Mouse (Mus musculus): ENCODE measurements around the gene Islr2.

The Islr2 gene

GRCm38 (mm10) chr9:58196610-58197567 is 7.2 kb downstream of the Islr2 start:
- no peak for DNase-seq (ENCODE audit: low read depth, low spot score)

DNA sequence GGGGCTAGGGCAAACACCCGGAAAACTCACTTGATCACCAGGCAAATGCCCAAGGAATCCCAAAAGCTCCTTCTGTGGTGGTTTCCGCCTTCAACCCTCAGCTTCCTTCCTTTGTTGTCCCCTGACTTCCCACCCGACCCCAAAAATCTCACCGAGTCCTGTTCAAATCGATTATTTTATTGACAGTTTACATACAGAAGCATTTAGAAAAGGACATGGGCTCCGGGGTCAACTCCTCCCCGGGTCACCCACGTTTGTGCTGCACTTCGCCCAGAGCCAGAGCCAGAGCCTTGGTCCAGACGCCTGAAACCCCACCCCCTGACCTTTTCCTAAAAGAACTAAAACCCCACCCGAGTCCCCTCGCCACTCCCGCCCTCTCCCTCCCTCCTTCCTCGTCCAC is 8.0 kb downstream of the Islr2 start:
- no peak for DNase-seq (ENCODE audit: low read depth, low spot score)

- no peak for DNase-seq (ENCODE audit: low read depth, low spot score)
Observed at GRCm38 (mm10) chr9:58195671-58196070, 8.4 kb downstream of the Islr2 start.

DNA sequence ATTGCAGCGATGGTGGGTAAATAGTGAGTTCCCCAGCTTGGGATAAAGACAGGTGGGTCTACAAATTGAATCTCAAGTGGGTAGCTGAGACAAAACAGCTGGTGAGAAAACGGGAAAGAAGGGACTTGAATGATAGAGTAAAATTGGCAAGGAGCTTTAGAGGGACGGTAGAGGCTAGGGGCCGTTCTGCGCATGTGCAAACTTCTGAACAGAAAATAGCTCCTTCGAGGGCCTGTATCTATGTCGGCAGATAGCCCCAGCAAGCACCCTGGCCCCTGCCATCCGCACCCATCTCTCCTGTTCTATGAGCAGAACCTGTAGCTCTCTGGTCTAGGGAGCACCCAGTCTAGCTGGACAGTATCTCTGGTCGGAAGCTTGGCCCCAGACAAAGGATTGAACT is 9.9 kb downstream of the Islr2 start:
- DNase-seq (ENCODE audit: low read depth, low spot score), result no peak

DNA sequence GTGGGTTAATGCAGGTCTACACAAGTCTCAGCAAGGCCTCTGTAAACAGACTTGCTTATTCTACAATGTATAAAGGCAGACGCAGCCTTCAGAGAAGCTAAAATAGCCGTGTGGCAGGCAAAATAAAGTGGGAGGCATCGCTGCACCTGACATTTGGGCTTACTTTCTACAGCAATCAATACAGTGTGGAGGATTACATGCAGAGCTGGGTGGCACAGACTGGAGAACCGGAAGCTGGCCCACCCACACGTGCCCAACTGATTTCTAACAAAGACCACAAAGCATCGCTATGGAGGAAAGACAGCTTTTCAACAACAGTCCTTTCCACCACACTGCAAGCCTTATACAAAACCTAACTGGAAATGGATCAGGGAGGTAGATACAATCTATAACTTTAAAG is 19.7 kb downstream of the Islr2 start:
- no peak for DNase-seq (ENCODE audit: low read depth, low spot score)

GRCm38 (mm10) chr9:58179390-58179789 is 24.7 kb downstream of the Islr2 start:
- no peak for DNase-seq (ENCODE audit: low read depth, low spot score)

DNA sequence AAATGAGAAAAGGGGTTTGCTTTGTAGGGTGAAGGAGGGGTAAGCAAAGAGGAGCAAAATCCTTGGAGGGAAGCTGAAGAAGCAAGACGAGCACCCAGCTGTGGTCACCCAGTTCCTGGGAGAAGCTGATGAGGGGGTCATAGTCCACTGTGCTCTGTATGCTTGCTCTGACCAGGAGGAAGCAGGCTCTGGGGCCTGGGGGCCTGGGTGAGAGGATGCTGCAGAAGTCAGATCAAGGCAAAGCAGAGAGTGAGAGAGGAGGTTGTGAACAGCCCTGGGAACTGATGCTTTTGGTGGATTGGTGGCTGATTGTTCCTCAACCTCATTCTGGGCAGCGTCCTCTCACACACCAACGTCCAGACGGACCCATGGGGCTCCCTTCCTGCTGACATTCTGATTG is 27.0 kb downstream of the Islr2 start:
- DNase-seq (ENCODE audit: low read depth, low spot score), result no peak

- peak; percentile 57 for DNase-seq (ENCODE audit: low read depth, low spot score)
Observed at GRCm38 (mm10) chr9:58175745-58176487, 28.2 kb downstream of the Islr2 start.

- DNase-seq (ENCODE audit: low read depth, low spot score), result no peak
Observed at GRCm38 (mm10) chr9:58174818-58175251, 29.3 kb downstream of the Islr2 start.

GRCm38 (mm10) chr9:58172863-58173262 is 31.3 kb downstream of the Islr2 start:
- no peak for DNase-seq (ENCODE audit: low read depth, low spot score)

DNA sequence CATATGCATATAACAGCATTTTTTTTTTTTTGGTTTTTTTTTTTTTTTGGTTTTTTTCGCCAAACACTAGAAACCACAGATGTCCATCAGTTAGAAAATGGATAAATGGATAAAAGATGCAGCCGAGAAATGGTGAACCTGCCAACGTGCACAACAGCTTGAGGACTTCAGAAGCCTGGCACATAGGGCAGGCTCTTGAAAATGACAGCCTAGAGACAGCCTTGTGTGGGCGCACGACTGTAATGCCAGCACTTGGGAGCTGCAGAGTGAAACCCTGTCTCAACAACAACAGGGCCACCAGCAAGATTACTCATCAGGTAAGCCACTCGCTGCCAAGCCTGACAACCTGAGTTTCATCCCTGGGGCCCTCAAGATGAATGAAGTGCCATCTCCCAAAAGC is 34.7 kb downstream of the Islr2 start:
- no peak for DNase-seq (ENCODE audit: low read depth, low spot score)

- peak; percentile 36 for DNase-seq (ENCODE audit: low read depth, low spot score)
Observed at GRCm38 (mm10) chr9:58168880-58169279, 35.2 kb downstream of the Islr2 start.

- DNase-seq (ENCODE audit: low read depth, low spot score), result no peak
Observed at GRCm38 (mm10) chr9:58165779-58166178, 38.3 kb downstream of the Islr2 start.

DNA sequence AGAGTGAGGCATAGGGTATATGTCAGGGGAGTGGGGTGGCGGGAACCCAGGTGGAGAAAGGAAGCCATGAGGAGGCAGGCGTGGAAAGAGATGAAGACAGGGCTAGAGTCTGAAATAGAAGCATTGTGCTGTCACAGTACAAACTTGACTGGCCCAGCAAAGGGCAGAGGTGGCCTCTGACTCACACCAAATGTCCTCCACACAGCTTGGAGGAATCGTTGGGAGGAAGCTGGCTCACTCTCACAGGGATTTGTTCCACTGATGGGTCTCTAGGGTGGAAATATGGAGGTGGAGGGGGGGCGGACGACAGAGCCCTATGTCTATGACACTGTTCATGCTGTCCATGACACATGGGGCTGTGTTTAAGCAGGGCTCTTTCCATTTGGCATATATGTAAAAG is 41.0 kb downstream of the Islr2 start:
- no peak for DNase-seq (ENCODE audit: low read depth, low spot score)

DNA sequence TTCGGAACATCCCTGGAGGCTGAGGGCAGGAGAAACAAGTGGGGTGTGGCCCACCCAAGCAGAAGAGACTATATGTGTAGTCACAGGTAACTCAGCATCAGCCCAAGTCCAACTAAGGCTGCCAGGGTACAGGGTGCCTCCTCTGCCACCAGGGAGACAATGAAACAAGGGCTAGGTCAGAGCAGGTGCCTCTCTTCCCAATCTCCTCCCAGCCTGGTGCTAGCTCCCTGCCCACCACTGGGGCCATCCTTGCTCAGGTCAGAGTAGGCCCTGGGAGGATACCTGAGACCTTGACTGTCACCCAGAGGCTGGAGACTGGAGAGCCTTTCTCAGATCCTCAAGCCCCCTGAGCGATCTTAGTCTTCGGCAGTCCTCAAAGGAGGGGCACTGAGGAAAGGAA is 41.9 kb downstream of the Islr2 start:
- no peak for DNase-seq (ENCODE audit: low read depth, low spot score)

DNA sequence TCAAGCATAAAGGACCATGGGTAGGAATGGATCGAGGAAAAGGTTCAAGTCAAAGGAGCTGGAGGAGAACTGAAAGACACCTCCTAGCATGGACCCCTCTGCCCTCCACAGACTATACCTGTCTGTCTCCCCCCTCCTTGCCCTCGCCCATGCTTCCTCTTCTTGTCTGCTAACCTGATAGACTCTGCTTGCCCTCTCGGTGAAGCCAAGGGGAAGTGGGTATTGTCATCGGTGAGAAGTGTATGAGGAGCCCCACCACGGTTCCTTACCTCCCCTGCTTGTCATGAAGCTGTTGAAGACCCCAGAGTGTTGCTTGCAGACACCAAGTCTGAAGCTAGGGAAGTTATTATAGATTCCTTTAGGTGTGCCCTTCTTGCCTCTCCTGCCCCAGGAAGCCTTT is 43.8 kb downstream of the Islr2 start:
- DNase-seq (ENCODE audit: low read depth, low spot score), result no peak

DNA sequence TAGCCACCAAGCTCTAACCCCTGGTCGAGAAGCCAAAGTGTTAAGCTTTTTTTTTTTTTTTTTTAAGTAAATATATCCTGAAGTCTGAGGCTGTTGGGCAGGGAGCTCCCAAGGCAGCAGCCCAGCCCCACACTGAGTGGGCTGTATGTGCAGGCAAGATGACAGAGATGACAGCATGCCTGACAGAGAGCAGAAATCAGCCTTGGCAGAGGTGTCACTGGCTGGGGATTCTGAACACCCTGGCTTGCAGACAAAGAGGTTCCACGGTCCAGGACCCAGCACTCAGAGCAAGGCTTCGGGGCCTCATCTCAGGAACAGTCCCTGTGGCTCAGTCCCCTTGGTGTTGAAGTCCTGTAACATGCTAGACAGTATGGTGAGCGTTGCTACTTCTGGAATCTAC is 44.3 kb downstream of the Islr2 start:
- DNase-seq (ENCODE audit: low read depth, low spot score), result no peak

- DNase-seq (ENCODE audit: low read depth, low spot score), result peak; percentile 86
Observed at GRCm38 (mm10) chr9:58158541-58159311, 45.4 kb downstream of the Islr2 start.

- DNase-seq (ENCODE audit: low read depth, low spot score), result no peak
Observed at GRCm38 (mm10) chr9:58157838-58158237, 46.3 kb downstream of the Islr2 start.

DNA sequence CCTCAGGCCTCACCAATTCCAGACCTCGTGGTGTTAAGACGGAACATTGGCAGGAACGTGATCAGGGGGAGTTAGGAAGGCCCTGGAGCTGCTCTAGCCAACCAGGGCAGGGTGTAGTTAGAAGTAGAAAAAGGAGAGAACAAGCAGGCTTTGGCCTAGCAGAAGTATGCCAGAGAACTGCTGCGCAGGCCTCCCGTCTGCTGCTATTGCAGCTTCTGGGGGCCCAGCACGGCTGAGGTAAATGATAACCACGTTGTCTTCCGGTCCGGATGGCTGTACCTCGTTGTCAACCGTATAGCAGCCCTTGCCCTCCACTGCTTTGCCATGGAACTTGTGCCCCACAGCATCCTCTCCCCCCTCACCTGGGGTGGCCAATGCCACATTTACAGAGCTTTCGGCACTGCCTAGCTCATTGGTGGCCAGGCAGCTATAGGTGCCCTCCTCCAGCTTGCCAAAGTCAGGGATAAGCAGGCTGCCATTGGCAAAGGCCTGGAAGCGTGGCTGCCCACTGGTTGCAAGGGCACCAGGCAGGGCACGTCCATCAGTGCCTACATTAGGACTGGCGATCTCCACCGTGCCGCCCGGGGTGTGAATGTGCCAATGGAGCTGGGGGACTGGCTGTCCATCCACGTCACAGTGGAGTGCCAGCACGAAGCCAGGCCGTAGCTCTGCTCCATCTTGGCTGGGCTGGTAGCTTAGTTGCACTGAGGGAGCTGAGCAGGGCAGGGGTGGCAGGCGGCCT is 47.1 kb downstream of the Islr2 start:
- no peak for DNase-seq (ENCODE audit: low read depth, low spot score)

GRCm38 (mm10) chr9:58155366-58155765 is 48.8 kb downstream of the Islr2 start:
- DNase-seq (ENCODE audit: low read depth, low spot score), result no peak
